Mouse (Mus musculus): ENCODE data around the gene Cramp1l.

- TF ChIP-seq CTCF (conservative IDR thresholded peaks at IDR 0.05; ENCODE audit: low read length), result no peak
- TF ChIP-seq POU5F1 (IDR thresholded peaks at IDR 0.05; ENCODE audit: borderline replicate concordance, low read length), result no peak
- no peak for TF ChIP-seq NANOG (IDR thresholded peaks at IDR 0.05; ENCODE audit: borderline replicate concordance, low read length)
Measured at GRCm38 (mm10) chr17:25005102-25005501, 10.5 kb downstream of the Cramp1l start.
